Mouse (Mus musculus) hindbrain, embryonic 14.5 days (tissue): ENCODE measurements around the gene Pet2. TPM values are rescaled to one million over a fixed set of nuclear protein-coding genes. Genes with fewer than 3 reads are reported as not detected.

Experiments used
- ATAC-seq: fragments of 200-750 bp; cut with Nextera tagmentation; 2 replicates; pipeline ENCODE4 v1.8.0; 2017; ENCODE audit warnings: moderate number of reproducible peaks, mild to moderate bottlenecking, moderate TSS enrichment, moderate library complexity; ENCODE audit not compliant: low FRiP score
- DNase-seq: peaks from one replicate; pipeline ENCODE4 v3.0.0-alpha.2; 2015; ENCODE audit warnings: low spot score
- H3K27ac ChIP-seq: fragments of 300-500 bp; sonication (generic); 2 replicates; pipeline ENCODE4 v1.5.1; 2014; ENCODE audit warnings: mild to moderate bottlenecking, moderate library complexity
- H3K27me3 ChIP-seq: fragments of 300-500 bp; sonication (generic); 2 replicates; pipeline ENCODE4 v1.6.1; 2014; ENCODE audit warnings: mild to moderate bottlenecking, low read length, mixed read lengths; ENCODE audit not compliant: control insufficient read depth, insufficient read depth
- H3K36me3 ChIP-seq: fragments of 300-500 bp; sonication (generic); replicated peaks from 2 replicates; pipeline ENCODE4 v1.6.1; 2014; ENCODE audit not compliant: control insufficient read depth, insufficient read depth
- H3K4me1 ChIP-seq: fragments of 300-500 bp; sonication (generic); replicated peaks from 2 replicates; pipeline ENCODE4 v1.6.1; 2014; ENCODE audit warnings: antibody characterized with exemption, low read length, mixed read lengths; ENCODE audit not compliant: control insufficient read depth, insufficient read depth
- H3K4me2 ChIP-seq: fragments of 300-500 bp; sonication (generic); replicated peaks from 2 replicates; pipeline ENCODE4 v1.6.1; 2014; ENCODE audit warnings: mild to moderate bottlenecking, moderate library complexity
- H3K4me3 ChIP-seq: fragments of 300-500 bp; sonication (generic); replicated peaks from 2 replicates; pipeline ENCODE4 v1.5.1; 2014; ENCODE audit warnings: mild to moderate bottlenecking, low read length
- H3K9ac ChIP-seq: fragments of 300-500 bp; sonication (generic); 2 replicates; pipeline ENCODE4 v1.6.1; 2014
- H3K9me3 ChIP-seq: fragments of 300-500 bp; sonication (generic); 2 replicates; pipeline ENCODE4 v1.6.1; 2016; ENCODE audit warnings: low read length; ENCODE audit not compliant: control insufficient read depth
- WGBS: fragments of 180-500 bp; shearing (Covaris S2); extraction: QIAGEN DNeasy Blood & Tissue Kit; methylation state at CpG from one replicate; pipeline ENCODE4 v1.1.7; 2014; 5-methylcytosine and 5-hydroxymethylcytosine counted together
- polyA plus RNA-seq: library from polyadenylated mRNA; unstranded; fragments of >200 nt; fragmentation: Nextera tagmentation; extraction: Ambion mirVana; gene quantifications from 2 replicates; pipeline ENCODE4 v1.2.1, GENCODE M21; 2014

Pet2 gene
- polyA plus RNA-seq, result not detected in 2 replicates

GRCm38 (mm10) chrX:89409589-89409988 lies at the start of gene Pet2:
Gene Pet2, minus strand, starts transcription at chrX:89409689.
- Histone ChIP-seq H3K27ac (no peak within 1 kb of the TSS), H3K4me3 (no peak within 1 kb of the TSS), H3K27me3 (no peaks in the 10 kb centered on the region), H3K9ac (no peak within 1 kb of the TSS), H3K9me3 (0 out of 2 replicates have a peak, but pooled peaks cover 2% of the 10 kb centered on the region), H3K4me1 (no peaks in the 10 kb centered on the region), H3K36me3 (no peaks in the 10 kb centered on the region), H3K4me2 (no peak within 1 kb of the TSS)
- 92% methylated on average over 9 of the region's 9 CpGs for WGBS
- DNase-seq (no peak), ATAC-seq (no peak)
